Mouse (Mus musculus) small intestine, adult 2 months (tissue): ENCODE measurements around the gene Dtx2.

Experiments used
- CTCF ChIP-seq: fragments of 200-500 bp; IDR thresholded peaks from 2 replicates; pipeline ENCODE4 v1.5.1; 2012; ENCODE audit warnings: low read depth, mild to moderate bottlenecking, control low read depth, inconsistent platforms, low read length, moderate library complexity, mixed read lengths; ENCODE audit not compliant: insufficient replicate concordance, insufficient read length; ENCODE audit errors: extremely low read depth
- POLR2A ChIP-seq: fragments of 200-500 bp; IDR thresholded peaks from 2 replicates; pipeline ENCODE4 v1.6.1; 2012; ENCODE audit warnings: low read depth, mild to moderate bottlenecking, control low read depth, inconsistent platforms, low read length, moderate library complexity

GRCm38 (mm10) chr5:135971876-135972275 is 22.7 kb upstream of the Dtx2 start:
- no peak for TF ChIP-seq CTCF
- no peak for TF ChIP-seq POLR2A
